Mouse (Mus musculus): ENCODE results near the gene D130052B06Rik.

Gene D130052B06Rik

DNA sequence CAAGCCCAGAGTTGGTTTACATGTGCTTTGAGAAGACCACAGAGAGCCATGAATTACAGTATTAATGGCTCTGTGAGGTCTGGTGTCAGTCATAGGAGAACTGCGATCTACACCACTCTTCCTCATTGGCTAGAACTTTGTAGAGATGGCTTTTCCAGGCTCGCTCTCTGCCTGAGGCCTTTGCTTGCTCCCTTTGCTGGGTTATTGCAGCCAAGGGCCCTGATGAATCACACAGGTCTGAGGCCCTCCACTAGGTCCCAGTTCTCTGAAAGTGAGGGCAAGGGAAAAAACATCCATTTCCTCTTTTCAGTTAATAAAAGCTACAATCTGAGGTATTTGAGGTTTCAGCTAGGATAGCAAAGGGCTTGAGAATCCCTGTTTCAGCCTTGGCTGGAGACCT, 64.5 kb downstream of the D130052B06Rik start:
- DNase-seq (ENCODE audit: low read depth) = no peak

DNA sequence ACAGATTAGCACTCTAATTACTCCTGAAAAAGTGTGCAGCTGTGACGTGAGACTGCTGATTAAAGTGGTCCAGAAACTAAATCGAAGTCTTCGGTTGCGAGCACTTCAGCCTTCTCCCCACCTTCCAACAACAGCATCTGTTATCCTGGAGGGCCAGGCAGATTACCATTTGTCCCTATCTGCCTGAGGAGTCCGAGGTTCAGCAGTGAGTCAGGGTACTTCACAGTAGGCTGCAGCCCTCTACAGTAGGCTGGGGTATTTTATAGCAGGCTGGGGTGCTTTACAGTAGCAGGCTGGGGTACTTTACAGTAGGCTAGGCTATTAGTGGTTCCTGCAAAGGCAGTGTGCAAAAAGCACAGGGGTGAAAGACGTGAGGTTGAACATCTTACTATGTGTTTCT, 69.3 kb downstream of the D130052B06Rik start:
- DNase-seq (ENCODE audit: low read depth) = no peak

DNA sequence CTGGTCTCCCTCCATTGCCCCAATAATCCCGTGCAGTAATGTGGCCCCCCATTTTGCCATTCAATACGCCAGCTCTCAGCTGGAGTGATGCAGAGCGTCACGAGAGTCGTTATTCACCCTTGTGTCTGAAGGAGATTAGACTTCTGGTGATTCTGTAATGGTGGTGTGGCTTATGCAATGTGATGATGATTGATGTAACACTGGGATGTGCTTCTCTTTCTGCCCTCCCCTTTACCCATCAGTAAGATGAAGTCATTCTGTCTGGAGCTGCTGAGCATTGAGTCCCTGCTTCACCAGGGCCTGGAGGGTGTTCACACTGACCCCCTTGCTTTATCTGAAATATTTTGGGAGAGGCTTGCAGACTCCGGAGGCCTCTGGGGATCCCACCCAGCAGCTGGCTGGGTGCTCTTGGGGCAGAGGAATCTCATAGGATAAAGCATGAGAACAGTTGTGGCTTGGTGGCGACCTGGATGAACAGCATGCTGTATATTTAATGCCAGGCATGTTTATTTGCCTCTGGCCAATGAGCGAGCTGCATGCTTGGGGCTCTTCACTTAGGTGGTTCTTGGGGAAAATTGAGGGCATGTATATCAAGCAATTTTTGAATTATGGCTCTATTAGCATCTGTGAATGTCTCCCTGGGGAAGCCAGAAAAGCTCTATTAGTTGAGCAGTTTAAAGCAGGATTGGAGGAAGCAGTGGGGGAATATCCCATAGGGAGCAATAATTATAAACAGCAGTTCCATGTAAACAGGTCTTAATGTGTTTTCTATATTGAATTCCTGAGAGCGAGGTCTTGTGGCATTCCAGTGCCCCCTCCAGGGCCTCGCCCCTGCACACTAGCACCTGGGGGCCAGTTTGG, 71.2 kb downstream of the D130052B06Rik start:
- no peak for DNase-seq (ENCODE audit: low read depth)
